Mouse (Mus musculus) C2C12 (cell line): ENCODE data around the gene Cacng5.

Experiments used
- CTCF ChIP-seq: IDR thresholded peaks from one replicate; pipeline ENCODE4 v1.5.1; 2011; ENCODE audit not compliant: control insufficient read depth, insufficient read depth, insufficient read length
- MAX ChIP-seq: IDR thresholded peaks from one replicate; pipeline ENCODE4 v1.6.1; 2011; ENCODE audit warnings: mild to moderate bottlenecking, control low read depth
- MYOG ChIP-seq: IDR thresholded peaks from one replicate; pipeline ENCODE4 v1.6.1; 2011; ENCODE audit not compliant: control insufficient read depth, insufficient read length; ENCODE audit errors: extremely low read depth
- USF1 ChIP-seq: IDR thresholded peaks from one replicate; pipeline ENCODE4 v1.6.1; 2011; ENCODE audit warnings: low read depth, mild to moderate bottlenecking, control low read depth, moderate library complexity

DNA sequence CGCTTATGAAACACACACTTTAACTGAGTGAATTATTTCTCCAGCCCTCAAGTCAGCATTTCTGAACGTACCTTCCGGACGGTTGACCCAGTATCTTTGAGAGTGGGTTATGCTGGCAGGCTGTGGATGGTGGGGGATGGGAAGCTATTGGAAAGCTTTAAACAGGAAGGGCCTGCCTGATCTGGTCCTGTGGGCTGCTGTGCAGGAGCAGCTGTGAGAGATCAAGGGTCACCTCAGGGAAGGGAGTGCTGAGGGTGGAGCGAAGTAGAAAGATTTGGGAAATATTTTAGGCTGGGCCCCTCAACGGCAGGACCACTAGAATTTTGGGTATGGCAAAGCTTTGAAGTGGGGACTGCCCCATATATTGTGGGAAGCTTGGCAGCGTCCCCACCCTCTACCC lies 16.9 kb upstream of the Cacng5 start:
- TF ChIP-seq MAX (no peak), MYOG (no peak), CTCF (no peak), USF1 (no peak)
